Mouse (Mus musculus) testis, adult 2 months (tissue): Measurements from ENCODE around the gene Tmub2. TPM values are rescaled to one million over a fixed set of nuclear protein-coding genes. Genes with fewer than 3 reads are reported as not detected.

ENCODE experiments used
- H3K27ac ChIP-seq: fragments of 200-500 bp; 2 replicates; pipeline ENCODE4 v1.5.1; 2012; ENCODE audit warnings: low read depth, low read length; ENCODE audit not compliant: control insufficient read depth, insufficient read depth
- H3K27me3 ChIP-seq: fragments of 200-500 bp; 2 replicates; pipeline ENCODE4 v1.6.1; 2012; ENCODE audit warnings: mild to moderate bottlenecking, low read length, moderate library complexity; ENCODE audit not compliant: control insufficient read depth, insufficient read depth
- H3K36me3 ChIP-seq: fragments of 200-500 bp; 2 replicates; pipeline ENCODE4 v1.6.1; 2012; ENCODE audit warnings: mild to moderate bottlenecking, low read length; ENCODE audit not compliant: control insufficient read depth, insufficient read depth
- H3K4me1 ChIP-seq: fragments of 200-500 bp; 2 replicates; pipeline ENCODE4 v1.6.1; 2012; ENCODE audit warnings: low read length; ENCODE audit not compliant: control insufficient read depth, insufficient read depth
- H3K4me3 ChIP-seq: fragments of 200-500 bp; 2 replicates; pipeline ENCODE4 v1.5.1; 2012; ENCODE audit warnings: low read depth, mild to moderate bottlenecking, low read length, moderate library complexity, mixed read lengths; ENCODE audit not compliant: control insufficient read depth
- CTCF ChIP-seq: fragments of 200-500 bp; IDR thresholded peaks from 2 replicates; pipeline ENCODE4 v1.5.1; 2012; ENCODE audit warnings: low read depth, mild to moderate bottlenecking, inconsistent platforms, low read length, moderate library complexity; ENCODE audit not compliant: control insufficient read depth, insufficient read depth, insufficient replicate concordance
- POLR2A ChIP-seq: fragments of 200-500 bp; IDR thresholded peaks from 2 replicates; pipeline ENCODE4 v1.6.1; 2012; ENCODE audit warnings: low read depth, mild to moderate bottlenecking, inconsistent platforms, low read length, moderate library complexity; ENCODE audit not compliant: control insufficient read depth
- polyA plus RNA-seq: library from polyadenylated mRNA; depleted of rRNA; stranded (reverse); fragments of >200 nt; gene quantifications from 2 replicates; pipeline ENCODE4 v1.2.3, GENCODE M21; 2012

Gene Tmub2
- polyA plus RNA-seq, 1 experiment: 32.6 TPM

GRCm38 (mm10) chr11:102308104-102308503 lies 23.4 kb downstream of the Tmub2 start:
- H3K4me3 ChIP-seq: no peak overlapping the region
- H3K27me3 ChIP-seq: no peaks in the 10 kb centered on the region
- H3K4me1 ChIP-seq: peaks cover 30% of the 10 kb centered on the region
- TF ChIP-seq POLR2A (no peak), CTCF (no peak)
- H3K27ac ChIP-seq: no peak overlapping the region
- H3K36me3 ChIP-seq: no peaks in the 10 kb centered on the region

DNA sequence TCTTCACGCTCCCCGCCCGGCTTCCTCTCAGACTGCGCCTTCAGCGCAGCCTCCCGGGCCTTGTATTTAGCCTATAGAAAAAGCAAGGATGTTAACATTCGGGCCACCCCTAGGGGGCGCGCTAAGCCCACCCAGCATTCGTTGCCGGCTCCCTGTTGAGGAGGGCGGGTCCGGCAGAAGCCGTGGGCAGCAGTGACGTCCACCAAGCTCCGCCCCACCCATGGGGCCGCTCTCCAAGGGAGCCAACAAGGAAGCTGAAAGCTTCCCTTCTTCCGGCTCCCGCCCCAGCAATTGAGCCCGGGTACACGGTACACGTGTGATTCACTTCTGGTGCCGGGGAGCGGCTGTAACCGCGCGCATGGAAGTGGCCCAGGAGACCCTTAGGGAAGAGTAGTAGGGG lies 24.2 kb downstream of the Tmub2 start:
- Histone ChIP-seq H3K27ac (peak overlapping the region; percentile 7; the same call in 1 of the 2 replicates), H3K4me3 (peak overlapping the region; percentile 84), H3K27me3 (no peaks in the 10 kb centered on the region), H3K36me3 (no peaks in the 10 kb centered on the region), H3K4me1 (peaks cover 30% of the 10 kb centered on the region)
- TF ChIP-seq POLR2A (peak; percentile 47), CTCF (peak; percentile 97)

GRCm38 (mm10) chr11:102309821-102310617 lies 25.3 kb downstream of the Tmub2 start:
- peak overlapping the region; percentile 84; the same call in 1 of the 2 replicates for H3K4me3 ChIP-seq
- H3K36me3 ChIP-seq: no peaks in the 10 kb centered on the region
- H3K27me3 ChIP-seq: no peaks in the 10 kb centered on the region
- TF ChIP-seq CTCF: no peak
- TF ChIP-seq POLR2A: no peak
- peaks cover 30% of the 10 kb centered on the region for H3K4me1 ChIP-seq
- peak overlapping the region; percentile 7; the same call in 1 of the 2 replicates for H3K27ac ChIP-seq

DNA sequence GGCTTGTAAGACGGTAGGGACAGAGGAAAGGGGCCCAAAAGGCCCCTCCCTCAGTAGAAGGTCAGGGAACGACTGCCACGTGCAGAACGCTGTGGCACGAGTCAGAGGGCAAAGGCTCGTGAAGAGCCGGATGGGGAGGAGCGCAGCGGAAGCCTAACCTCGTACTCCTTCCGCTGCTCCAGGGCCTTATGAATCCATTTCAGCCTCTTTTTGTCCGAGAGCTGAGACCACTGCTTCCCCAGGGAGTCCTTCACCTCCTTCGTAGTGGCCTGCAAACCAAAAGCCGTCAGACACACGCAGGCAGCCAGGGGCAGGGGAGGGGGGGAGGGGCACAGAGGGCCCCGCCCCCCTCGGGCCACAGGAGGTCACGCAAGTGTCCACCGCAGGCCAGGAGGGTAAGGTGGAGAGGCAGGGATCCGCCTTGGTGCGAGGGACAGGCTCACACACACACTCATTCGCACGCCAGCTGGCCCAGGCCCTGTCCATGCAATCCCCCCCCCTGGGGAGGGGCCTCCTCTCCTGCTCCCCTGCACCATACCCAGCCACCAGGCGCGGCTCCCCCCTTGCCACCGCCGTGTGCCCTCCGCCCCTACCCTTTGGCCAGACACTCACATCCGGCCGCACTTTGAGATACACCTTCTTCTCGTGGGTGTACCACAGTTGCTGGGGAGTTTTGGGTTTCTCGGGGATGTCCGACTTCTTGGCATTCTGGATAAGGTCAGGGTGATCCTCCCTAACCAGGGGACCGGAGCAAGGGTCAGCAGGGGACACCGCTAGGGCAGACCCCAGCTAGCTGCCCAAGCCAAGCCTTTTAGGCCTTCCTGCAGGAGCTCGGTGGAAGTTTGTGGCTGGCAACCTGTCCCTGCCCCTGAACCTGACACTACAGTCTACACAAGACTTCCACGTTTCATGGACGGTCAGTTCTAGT lies 26.3 kb downstream of the Tmub2 start:
- H3K27ac ChIP-seq: no peak overlapping the region
- H3K36me3 ChIP-seq: no peaks in the 10 kb centered on the region
- H3K4me3 ChIP-seq: peak overlapping the region; percentile 40
- no peak for TF ChIP-seq POLR2A
- TF ChIP-seq CTCF: no peak
- H3K27me3 ChIP-seq: no peaks in the 10 kb centered on the region
- peaks cover 30% of the 10 kb centered on the region for H3K4me1 ChIP-seq

DNA sequence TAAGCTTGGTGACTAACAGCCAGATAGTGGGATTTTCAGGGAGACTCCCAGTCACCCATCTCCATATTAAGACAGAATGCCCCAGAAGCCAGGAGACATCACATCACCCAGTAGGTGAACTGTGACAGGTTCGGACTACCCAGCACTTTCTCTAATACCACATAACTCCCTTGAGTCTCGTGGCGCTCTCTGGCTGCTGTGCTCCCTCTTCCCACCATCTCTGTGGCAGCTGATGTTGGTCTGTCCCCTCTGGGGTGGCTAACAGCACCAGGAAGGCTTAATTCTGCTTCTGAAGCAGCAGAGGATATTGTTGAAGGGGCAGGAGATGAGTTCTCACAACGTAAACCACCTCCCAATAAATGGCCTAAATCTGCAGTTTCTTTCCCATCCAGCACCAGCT lies 27.2 kb downstream of the Tmub2 start:
- Histone ChIP-seq H3K27ac (no peak overlapping the region), H3K27me3 (no peaks in the 10 kb centered on the region), H3K4me3 (no peak overlapping the region), H3K36me3 (no peaks in the 10 kb centered on the region), H3K4me1 (peaks cover 36% of the 10 kb centered on the region)
- no peak for TF ChIP-seq POLR2A
- no peak for TF ChIP-seq CTCF

- Histone ChIP-seq H3K4me3 (no peak overlapping the region), H3K27ac (no peak overlapping the region), H3K4me1 (peaks cover 40% of the 10 kb centered on the region), H3K27me3 (no peaks in the 10 kb centered on the region; the same call in 1 of the 2 replicates), H3K36me3 (no peaks in the 10 kb centered on the region)
- TF ChIP-seq POLR2A (no peak), CTCF (no peak)
Measured at GRCm38 (mm10) chr11:102312586-102312985, 27.9 kb downstream of the Tmub2 start.

GRCm38 (mm10) chr11:102314321-102314720 lies 29.6 kb downstream of the Tmub2 start:
- Histone ChIP-seq H3K27ac (no peak overlapping the region), H3K4me3 (no peak overlapping the region), H3K36me3 (no peaks in the 10 kb centered on the region), H3K27me3 (no peaks in the 10 kb centered on the region; the same call in 1 of the 2 replicates), H3K4me1 (peaks cover 29% of the 10 kb centered on the region)
- TF ChIP-seq POLR2A (no peak), CTCF (no peak)
